Mouse (Mus musculus) lung, postnatal 0 days (tissue): ENCODE data around the gene Gm28827. TPM values are rescaled to one million over a fixed set of nuclear protein-coding genes. Genes with fewer than 3 reads are reported as not detected.
"Not testable (repeated sequence)": the region's sequence is repeated elsewhere in the genome, so short reads cannot be mapped to it uniquely, and the experiment has no call there.

Experiments
- ATAC-seq: fragments of 200-750 bp; cut with Nextera tagmentation; 2 replicates; pipeline ENCODE4 v1.8.0; 2017; ENCODE audit warnings: moderate library complexity
- DNase-seq: peaks from one replicate; pipeline ENCODE4 v3.0.0-alpha.2; 2016; ENCODE audit warnings: low spot score
- H3K27ac ChIP-seq: fragments of 300-500 bp; sonication (generic); 2 replicates; pipeline ENCODE4 v1.5.1; 2014; ENCODE audit warnings: antibody characterized with exemption, mild to moderate bottlenecking, low read length, mixed read lengths
- H3K27me3 ChIP-seq: fragments of 300-500 bp; sonication (generic); replicated peaks from 2 replicates; pipeline ENCODE4 v1.6.1; 2014; ENCODE audit warnings: low read length, mixed read lengths; ENCODE audit not compliant: insufficient read depth
- H3K36me3 ChIP-seq: fragments of 300-500 bp; sonication (generic); 2 replicates; pipeline ENCODE4 v1.6.1; 2014; ENCODE audit warnings: low read length, mixed read lengths; ENCODE audit not compliant: insufficient read depth
- H3K4me1 ChIP-seq: fragments of 300-500 bp; sonication (generic); 2 replicates; pipeline ENCODE4 v1.6.1; 2014; ENCODE audit warnings: antibody characterized with exemption, low read depth, low read length, mixed read lengths; ENCODE audit not compliant: insufficient read depth
- H3K4me2 ChIP-seq: fragments of 300-500 bp; sonication (generic); replicated peaks from 2 replicates; pipeline ENCODE4 v1.6.1; 2014; ENCODE audit warnings: low read depth, mild to moderate bottlenecking, low read length, moderate library complexity, mixed read lengths
- H3K4me3 ChIP-seq: fragments of 300-500 bp; sonication (generic); 2 replicates; pipeline ENCODE4 v1.5.1; 2014; ENCODE audit warnings: low read depth, low read length
- H3K9ac ChIP-seq: fragments of 300-500 bp; sonication (generic); replicated peaks from 2 replicates; pipeline ENCODE4 v1.6.1; 2014; ENCODE audit warnings: low read depth, mild to moderate bottlenecking
- H3K9me3 ChIP-seq: fragments of 300-500 bp; sonication (generic); 2 replicates; pipeline ENCODE4 v1.6.1; 2016; ENCODE audit warnings: low read length, mixed read lengths
- WGBS: fragments of 180-500 bp; shearing (Covaris S2); extraction: QIAGEN DNeasy Blood & Tissue Kit; methylation state at CpG from one replicate; pipeline ENCODE4 v1.1.7; 2014; 5-methylcytosine and 5-hydroxymethylcytosine counted together
- polyA plus RNA-seq: library from polyadenylated mRNA; unstranded; fragments of >200 nt; fragmentation: Nextera tagmentation; extraction: Ambion mirVana; gene quantifications from 2 replicates; pipeline ENCODE4 v1.2.1, GENCODE M21; 2015

The Gm28827 gene
- polyA plus RNA-seq = not detected in 2 replicates

GRCm38 (mm10) chrY:83030647-83031046 lies at the start of gene Gm28827:
Gene Gm28827 (plus strand): TSS chrY:83030947.
- H3K9me3 ChIP-seq, ATAC-seq, H3K27ac ChIP-seq, H3K4me1 ChIP-seq, H3K4me3 ChIP-seq, H3K36me3 ChIP-seq, H3K9ac ChIP-seq, DNase-seq, H3K4me2 ChIP-seq, H3K27me3 ChIP-seq: not testable (repeated sequence)
- WGBS = no CpG with 5 or more reads among the region's 6 CpGs
